Mouse (Mus musculus): ENCODE measurements around the gene Gm16181. TPM values are rescaled to one million over a fixed set of nuclear protein-coding genes. Genes with fewer than 3 reads are reported as not detected.

Gm16181 gene
- polyA plus RNA-seq, 1 experiment from 2014 or later = 0.38 TPM

- Histone ChIP-seq H3K4me2 (ENCODE audit: low read length) (no peak overlapping the region), H3K4me1 (ENCODE audit: control insufficient read depth, insufficient read depth, low read length) (peaks cover 17% of the 10 kb centered on the region), H3K9me3 (replicated peaks; ENCODE audit: control insufficient read depth, low read length, poor library complexity, severe bottlenecking) (no peaks in the 10 kb centered on the region), H3K9ac (ENCODE audit: low read depth, low read length) (no peak overlapping the region), H3K36me3 (ENCODE audit: control insufficient read depth, insufficient read depth, low read length) (peaks cover 71% of the 10 kb centered on the region), H3K4me3 (ENCODE audit: low read depth, low read length) (no peak overlapping the region), H3K27me3 (ENCODE audit: control insufficient read depth, insufficient read depth, low read depth, low read length) (no peaks in the 10 kb centered on the region), H3K27ac (ENCODE audit: low read length) (no peak overlapping the region)
- whole genome bisulfite sequencing = 90% methylated on average over 14 of the region's 14 CpGs
- ATAC-seq = no peak
These were observed 28.4 kb downstream of the Gm16181 start for GRCm38 (mm10) chr17:35248986-35249385.

- Histone ChIP-seq H3K4me1 (ENCODE audit: control insufficient read depth, insufficient read depth, low read length) (peaks cover 11% of the 10 kb centered on the region), H3K9me3 (replicated peaks; ENCODE audit: control insufficient read depth, low read length, poor library complexity, severe bottlenecking) (no peaks in the 10 kb centered on the region), H3K4me3 (ENCODE audit: low read depth, low read length) (no peak overlapping the region), H3K27me3 (ENCODE audit: control insufficient read depth, insufficient read depth, low read depth, low read length) (no peaks in the 10 kb centered on the region), H3K36me3 (ENCODE audit: control insufficient read depth, insufficient read depth, low read length) (peaks cover 70% of the 10 kb centered on the region), H3K4me2 (ENCODE audit: low read length) (no peak overlapping the region), H3K27ac (ENCODE audit: low read length) (no peak overlapping the region), H3K9ac (ENCODE audit: low read depth, low read length) (no peak overlapping the region)
- no peak for ATAC-seq
- WGBS = 84% methylated on average over 19 of the region's 19 CpGs
These were observed 29.0 kb downstream of the Gm16181 start for GRCm38 (mm10) chr17:35249451-35250197.

- Histone ChIP-seq H3K9me3 (replicated peaks; ENCODE audit: control insufficient read depth, low read length, poor library complexity, severe bottlenecking) (no peaks in the 10 kb centered on the region), H3K9ac (ENCODE audit: low read depth, low read length) (no peak overlapping the region), H3K36me3 (ENCODE audit: control insufficient read depth, insufficient read depth, low read length) (peaks cover 64% of the 10 kb centered on the region), H3K4me3 (ENCODE audit: low read depth, low read length) (no peak overlapping the region), H3K27ac (ENCODE audit: low read length) (no peak overlapping the region), H3K27me3 (ENCODE audit: control insufficient read depth, insufficient read depth, low read depth, low read length) (no peaks in the 10 kb centered on the region), H3K4me1 (ENCODE audit: control insufficient read depth, insufficient read depth, low read length) (peaks cover 2% of the 10 kb centered on the region), H3K4me2 (ENCODE audit: low read length) (no peak overlapping the region)
- 84% methylated on average over 3 of the region's 3 CpGs for WGBS
- no peak for ATAC-seq
These were observed 29.9 kb downstream of the Gm16181 start for GRCm38 (mm10) chr17:35250348-35251120.

GRCm38 (mm10) chr17:35251162-35251719, 30.6 kb downstream of the Gm16181 start:
- peaks cover 61% of the 10 kb centered on the region for H3K36me3 ChIP-seq (ENCODE audit: control insufficient read depth, insufficient read depth, low read length)
- WGBS = 80% methylated on average over 15 of the region's 15 CpGs
- H3K4me1 ChIP-seq (ENCODE audit: control insufficient read depth, insufficient read depth, low read length) = no peaks in the 10 kb centered on the region
- no peak overlapping the region for H3K4me3 ChIP-seq (ENCODE audit: low read depth, low read length)
- no peak overlapping the region for H3K27ac ChIP-seq (ENCODE audit: low read length)
- H3K27me3 ChIP-seq (ENCODE audit: control insufficient read depth, insufficient read depth, low read depth, low read length) = no peaks in the 10 kb centered on the region
- ATAC-seq = no peak
- H3K4me2 ChIP-seq (ENCODE audit: low read length) = no peak overlapping the region
- no peak overlapping the region for H3K9ac ChIP-seq (ENCODE audit: low read depth, low read length)
- no peaks in the 10 kb centered on the region for H3K9me3 ChIP-seq (replicated peaks; ENCODE audit: control insufficient read depth, low read length, poor library complexity, severe bottlenecking)

- Histone ChIP-seq H3K4me2 (ENCODE audit: low read length) (no peak overlapping the region), H3K27ac (ENCODE audit: low read length) (no peak overlapping the region), H3K36me3 (ENCODE audit: control insufficient read depth, insufficient read depth, low read length) (peaks cover 54% of the 10 kb centered on the region), H3K9me3 (replicated peaks; ENCODE audit: control insufficient read depth, low read length, poor library complexity, severe bottlenecking) (no peaks in the 10 kb centered on the region), H3K9ac (ENCODE audit: low read depth, low read length) (no peak overlapping the region), H3K27me3 (ENCODE audit: control insufficient read depth, insufficient read depth, low read depth, low read length) (no peaks in the 10 kb centered on the region), H3K4me3 (ENCODE audit: low read depth, low read length) (no peak overlapping the region), H3K4me1 (ENCODE audit: control insufficient read depth, insufficient read depth, low read length) (no peaks in the 10 kb centered on the region)
- WGBS = 80% methylated on average over 5 of the region's 5 CpGs
- ATAC-seq = no peak
These were observed 31.3 kb downstream of the Gm16181 start for GRCm38 (mm10) chr17:35251981-35252380.

GRCm38 (mm10) chr17:35252619-35253292, 32.1 kb downstream of the Gm16181 start:
- Histone ChIP-seq H3K4me3 (ENCODE audit: low read depth, low read length) (no peak overlapping the region), H3K9me3 (replicated peaks; ENCODE audit: control insufficient read depth, low read length, poor library complexity, severe bottlenecking) (no peaks in the 10 kb centered on the region), H3K27ac (ENCODE audit: low read length) (no peak overlapping the region), H3K4me2 (ENCODE audit: low read length) (no peak overlapping the region), H3K4me1 (ENCODE audit: control insufficient read depth, insufficient read depth, low read length) (no peaks in the 10 kb centered on the region), H3K9ac (ENCODE audit: low read depth, low read length) (no peak overlapping the region), H3K36me3 (ENCODE audit: control insufficient read depth, insufficient read depth, low read length) (peaks cover 46% of the 10 kb centered on the region), H3K27me3 (ENCODE audit: control insufficient read depth, insufficient read depth, low read depth, low read length) (no peaks in the 10 kb centered on the region)
- 85% methylated on average over 18 of the region's 18 CpGs for WGBS
- 0 out of 2 replicates have a peak, but pooled peaks have one; percentile 2 for ATAC-seq

GRCm38 (mm10) chr17:35253293-35254093, 32.9 kb downstream of the Gm16181 start:
- Histone ChIP-seq H3K9ac (ENCODE audit: low read depth, low read length) (no peak overlapping the region), H3K27me3 (ENCODE audit: control insufficient read depth, insufficient read depth, low read depth, low read length) (no peaks in the 10 kb centered on the region), H3K27ac (ENCODE audit: low read length) (no peak overlapping the region), H3K36me3 (ENCODE audit: control insufficient read depth, insufficient read depth, low read length) (peaks cover 43% of the 10 kb centered on the region), H3K4me2 (ENCODE audit: low read length) (no peak overlapping the region), H3K9me3 (replicated peaks; ENCODE audit: control insufficient read depth, low read length, poor library complexity, severe bottlenecking) (no peaks in the 10 kb centered on the region), H3K4me3 (ENCODE audit: low read depth, low read length) (no peak overlapping the region), H3K4me1 (ENCODE audit: control insufficient read depth, insufficient read depth, low read length) (no peaks in the 10 kb centered on the region)
- 0 out of 2 replicates have a peak, but pooled peaks have one; percentile 11 for ATAC-seq
- WGBS = 84% methylated on average over 32 of the region's 32 CpGs

Data from midbrain, embryonic 16.5 days (tissue).